Comparison of ENCODE assay signal across 8 mouse cellular contexts in the genomic region with DNA sequence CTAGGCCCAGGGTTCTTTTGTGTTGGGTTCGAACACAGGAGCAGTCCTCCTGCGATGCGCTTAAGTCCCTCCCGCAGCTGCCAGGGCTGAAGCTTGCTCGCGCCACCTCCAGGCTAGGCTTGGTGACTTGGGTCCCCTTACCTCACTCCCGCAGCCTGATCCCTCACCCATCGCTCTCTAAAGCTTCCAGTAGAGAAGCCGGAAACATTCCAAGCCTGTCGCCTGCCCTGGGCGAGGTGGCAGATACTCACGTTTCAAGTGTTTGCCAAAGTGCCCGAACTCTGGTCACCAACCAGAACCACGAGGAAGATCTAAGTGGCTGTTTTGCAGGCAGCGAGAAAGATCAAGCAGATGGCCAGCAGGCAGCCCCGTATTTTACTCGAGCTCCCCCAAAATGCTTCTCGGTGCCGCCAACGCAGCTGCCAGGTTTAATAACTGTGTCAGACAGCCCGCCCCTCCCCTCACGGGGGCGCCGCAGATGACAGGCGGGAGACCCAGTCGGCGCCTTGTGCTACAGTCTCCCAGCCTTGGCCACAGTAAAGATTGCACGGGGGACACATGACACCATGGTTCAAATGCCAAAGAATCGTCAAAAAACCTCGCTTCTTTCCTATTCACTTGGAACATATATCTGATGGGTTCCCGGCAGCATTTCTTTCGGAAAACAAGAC. TPM values are rescaled to one million over a fixed set of nuclear protein-coding genes. Genes with fewer than 3 reads are reported as not detected.
DNase-seq lines count a peak whose midpoint lies in the region; ATAC-seq and TF ChIP-seq lines count a peak whose summit lies in the region.

No protein-coding gene starts in this region.

- no peaks in the 10 kb centered on the region for H3K9me3 ChIP-seq in forebrain, embryonic 13.5 days (replicated peaks)
- no peaks in the 10 kb centered on the region for H3K9me3 ChIP-seq in hindbrain, embryonic 12.5 days (replicated peaks)

- DNase-seq in ES-CJ7 (ENCODE audit: low read depth, low spot score) = peak; percentile 50
- DNase-seq in layer of hippocampus, postnatal 14 days (ENCODE audit: low spot score in 2 of 2) = peak; percentile 68 to 71
- DNase-seq in lung, adult 2 months = peak; percentile 64
- DNase-seq in retina, embryonic 14.5 days (ENCODE audit: low spot score) = peak; percentile 73
- no peak for DNase-seq in ovary, postnatal 14 days (ENCODE audit: low spot score)

- peak overlapping the region; percentile 84 for H3K4me2 ChIP-seq in forebrain, embryonic 13.5 days
- peak overlapping the region; percentile 60 for H3K4me2 ChIP-seq in hindbrain, embryonic 12.5 days (replicated peaks)

- under 1% methylated on average over 32 of the region's 32 CpGs for WGBS in forebrain, embryonic 13.5 days
- under 1% methylated on average over 32 of the region's 32 CpGs for WGBS in hindbrain, embryonic 12.5 days
- 2% methylated on average over 32 of the region's 32 CpGs for WGBS in lung, adult 2 months

- H3K4me1 ChIP-seq in forebrain, embryonic 13.5 days = peaks cover 55% of the 10 kb centered on the region
- H3K4me1 ChIP-seq in hindbrain, embryonic 12.5 days = peaks cover 46% of the 10 kb centered on the region
- H3K4me1 ChIP-seq in lung, adult 2 months (ENCODE audit: control insufficient read depth, insufficient read depth, low read length) = 0 out of 2 replicates have a peak, but pooled peaks cover 2% of the 10 kb centered on the region

- 0 out of 2 replicates have a peak, but pooled peaks cover 2% of the 10 kb centered on the region for H3K36me3 ChIP-seq in forebrain, embryonic 13.5 days (ENCODE audit: poor library complexity, severe bottlenecking)
- no peaks in the 10 kb centered on the region for H3K36me3 ChIP-seq in hindbrain, embryonic 12.5 days

- peak overlapping the region; percentile 95 for H3K27ac ChIP-seq in forebrain, embryonic 13.5 days
- peak overlapping the region; percentile 89 for H3K27ac ChIP-seq in hindbrain, embryonic 12.5 days

- TF ChIP-seq CTCF in lung, adult 2 months (IDR thresholded peaks at IDR 0.05; ENCODE audit: insufficient read depth, low read length) = peak; percentile 34; the same call in 1 of the 2 replicates

- peak overlapping the region; percentile 81 for H3K9ac ChIP-seq in forebrain, embryonic 13.5 days
- peak overlapping the region; percentile 67 for H3K9ac ChIP-seq in hindbrain, embryonic 12.5 days

- no peaks in the 10 kb centered on the region for H3K27me3 ChIP-seq in forebrain, embryonic 13.5 days
- peaks cover 3% of the 10 kb centered on the region; the same call in 1 of the 2 replicates for H3K27me3 ChIP-seq in hindbrain, embryonic 12.5 days

- peak; percentile 62 for ATAC-seq in cerebellum, adult (ENCODE audit: insufficient number of reproducible peaks, low FRiP score, low TSS enrichment)
- ATAC-seq in forebrain, embryonic 13.5 days = peak; percentile 70
- peak; percentile 77 for ATAC-seq in hindbrain, embryonic 12.5 days (ENCODE audit: low FRiP score)

- H3K4me3 ChIP-seq in forebrain, embryonic 13.5 days = peak overlapping the region; percentile 52
- peak overlapping the region; percentile 44 for H3K4me3 ChIP-seq in hindbrain, embryonic 12.5 days
- peak overlapping the region; percentile 42 for H3K4me3 ChIP-seq in lung, adult 2 months (replicated peaks; ENCODE audit: extremely low read depth, low read depth, low read length)

- no peak for TF ChIP-seq POLR2A in lung, adult 2 months (IDR thresholded peaks at IDR 0.05; ENCODE audit: borderline replicate concordance, extremely low read depth, low read depth, low read length)

RNA-seq across cellular contexts. Expression of a gene that starts 2.2 kb away (rescaled TPM):
- 130 and 138 TPM in 2 replicates for polyA plus RNA-seq in forebrain, embryonic 13.5 days (2015; fragmentation: Nextera tagmentation; extraction: Ambion mirVana)
- polyA plus RNA-seq in hindbrain, embryonic 12.5 days (2016; fragmentation: Nextera tagmentation; extraction: Ambion mirVana) = 121 and 125 TPM in 2 replicates
- total RNA-seq in layer of hippocampus, postnatal 14 days (2021) = 100 to 1,000 TPM; 329 to 334 TPM
- polyA plus RNA-seq in lung, adult 2 months (2012; rRNA removed) = 26.3 and 29.8 TPM in 2 replicates
